Mouse (Mus musculus) right cerebral cortex, adult 2 months (tissue): Measurements from ENCODE around the gene Cpeb4.
A peak's percentile ranks its signal among the peaks of the same experiment; 100 is the strongest.

Experiments
- DNase-seq, 2 experiments: peaks; one replicate each; pipeline ENCODE4 v3.0.0; 2021 to 2022; ENCODE audit warnings: low spot score in 2 of 2

Gene Cpeb4

DNA sequence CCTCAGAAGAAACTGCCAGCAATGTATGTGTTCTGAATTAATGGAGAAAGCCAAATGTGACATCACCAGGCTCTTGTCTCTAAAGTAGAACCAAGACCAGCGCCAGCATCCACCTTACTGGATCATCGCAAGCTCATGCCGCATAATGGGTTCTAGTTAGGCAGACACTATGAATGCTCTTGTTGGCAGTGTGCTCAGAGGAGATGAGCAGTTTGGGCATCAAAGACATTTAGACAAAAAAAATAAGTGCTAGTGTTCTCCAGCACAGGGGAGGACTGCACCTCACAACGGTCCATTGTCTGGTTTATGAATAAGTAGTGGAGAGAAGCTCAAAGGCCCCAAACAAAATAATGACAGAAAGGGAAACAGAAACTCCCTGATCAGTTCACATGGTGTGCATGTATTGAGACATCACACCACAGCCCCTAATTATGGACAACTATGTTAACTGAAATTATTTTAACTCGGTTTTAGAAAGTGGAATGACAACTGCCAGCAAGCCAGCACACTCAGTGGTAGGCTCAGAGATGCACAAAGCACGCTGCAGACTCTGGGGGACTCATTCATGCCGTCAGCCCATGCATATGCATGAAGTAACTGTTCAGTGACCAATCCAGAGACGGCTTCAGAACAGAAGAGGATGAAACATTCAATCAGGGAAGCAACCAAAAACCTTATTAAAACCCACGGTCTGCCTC is 25.1 kb upstream of the Cpeb4 start:
- DNase-seq, result no peak

GRCm38 (mm10) chr11:31847469-31847805 is 24.6 kb upstream of the Cpeb4 start:
- no peak for DNase-seq

- no peak for DNase-seq
Measured at GRCm38 (mm10) chr11:31848725-31849124, 23.3 kb upstream of the Cpeb4 start.

GRCm38 (mm10) chr11:31850156-31850775 is 21.7 kb upstream of the Cpeb4 start:
- DNase-seq, result no peak

- no peak for DNase-seq
Measured at GRCm38 (mm10) chr11:31850995-31851394, 21.0 kb upstream of the Cpeb4 start.

- no peak for DNase-seq
Measured at GRCm38 (mm10) chr11:31851702-31852560, 20.1 kb upstream of the Cpeb4 start.

- DNase-seq, result peak; percentile 48 to 53
Measured at GRCm38 (mm10) chr11:31854955-31855354, 17.1 kb upstream of the Cpeb4 start.

DNA sequence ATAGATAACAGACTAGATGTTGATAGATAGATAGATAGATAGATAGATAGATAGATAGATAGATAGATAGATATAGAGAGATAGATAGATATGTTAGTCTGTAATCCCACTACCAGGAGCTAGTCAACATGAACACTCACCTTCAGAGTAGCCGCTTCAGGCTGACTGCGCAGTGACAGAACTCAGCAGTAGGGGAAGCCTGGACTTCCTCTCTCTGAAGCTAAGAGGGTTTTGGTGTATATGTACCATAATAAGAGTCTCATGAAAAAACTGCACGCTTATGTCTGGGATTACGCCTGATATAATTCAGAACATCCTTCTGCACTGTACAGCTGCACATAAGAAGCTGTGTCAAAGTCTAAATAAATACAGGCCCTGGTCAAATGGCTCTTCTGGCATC is 14.5 kb upstream of the Cpeb4 start:
- DNase-seq, result no peak

GRCm38 (mm10) chr11:31861149-31861890 is 10.7 kb upstream of the Cpeb4 start:
- no peak for DNase-seq

- no peak for DNase-seq
Measured at GRCm38 (mm10) chr11:31867976-31868375, 4.0 kb upstream of the Cpeb4 start.

GRCm38 (mm10) chr11:31870285-31871010 is 1.6 kb upstream of the Cpeb4 start:
- peak; percentile 97 to 99 for DNase-seq

- DNase-seq, result peak in 1 of 2 experiments; percentile 49
Measured at GRCm38 (mm10) chr11:31871135-31871541, 873 bp upstream of the Cpeb4 start.

DNA sequence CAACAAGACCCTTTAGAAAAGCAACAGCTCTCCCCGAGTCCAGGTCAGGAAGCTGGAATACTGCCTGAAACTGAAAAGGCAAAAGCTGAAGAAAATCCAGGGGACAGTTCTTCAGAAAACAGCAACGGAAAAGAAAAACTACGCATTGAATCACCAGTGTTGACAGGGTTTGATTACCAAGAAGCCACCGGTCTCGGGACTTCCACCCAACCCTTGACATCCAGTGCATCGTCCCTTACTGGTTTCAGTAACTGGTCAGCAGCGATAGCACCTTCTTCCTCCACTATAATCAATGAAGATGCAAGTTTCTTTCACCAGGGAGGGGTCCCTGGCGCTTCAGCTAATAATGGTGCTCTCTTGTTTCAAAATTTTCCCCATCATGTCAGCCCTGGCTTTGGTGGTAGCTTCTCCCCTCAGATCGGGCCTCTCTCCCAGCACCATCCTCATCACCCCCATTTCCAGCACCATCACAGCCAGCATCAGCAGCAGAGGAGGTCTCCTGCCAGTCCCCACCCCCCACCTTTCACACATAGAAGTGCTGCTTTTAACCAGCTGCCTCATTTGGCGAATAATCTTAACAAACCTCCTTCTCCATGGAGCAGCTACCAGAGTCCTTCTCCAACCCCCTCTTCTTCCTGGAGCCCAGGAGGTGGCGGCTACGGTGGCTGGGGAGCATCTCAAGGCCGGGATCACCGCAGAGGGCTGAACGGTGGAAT is 693 bp downstream of the Cpeb4 start:
- DNase-seq, result peak; percentile 56

DNA sequence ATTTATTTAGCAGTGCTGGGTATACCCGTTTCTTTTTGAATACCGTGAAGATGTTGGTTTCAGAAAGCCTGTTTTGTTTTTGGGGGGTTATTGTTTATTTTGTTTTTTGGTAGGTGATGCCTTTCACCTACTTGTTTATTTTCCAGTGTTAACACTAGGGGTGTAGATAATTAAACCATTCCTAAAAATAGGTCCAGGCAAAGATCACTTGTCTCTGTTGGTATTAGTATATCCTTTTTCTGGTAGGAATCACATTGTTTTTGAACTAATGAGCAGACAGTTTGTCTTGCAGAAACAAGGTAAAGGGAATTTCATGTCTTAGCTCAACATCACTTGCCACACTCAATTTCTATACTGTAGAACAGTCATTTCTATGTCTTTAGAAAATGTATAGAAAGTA is 2.1 kb downstream of the Cpeb4 start:
- DNase-seq, result no peak

- no peak for DNase-seq
Measured at GRCm38 (mm10) chr11:31883671-31884070, 11.7 kb downstream of the Cpeb4 start.

DNA sequence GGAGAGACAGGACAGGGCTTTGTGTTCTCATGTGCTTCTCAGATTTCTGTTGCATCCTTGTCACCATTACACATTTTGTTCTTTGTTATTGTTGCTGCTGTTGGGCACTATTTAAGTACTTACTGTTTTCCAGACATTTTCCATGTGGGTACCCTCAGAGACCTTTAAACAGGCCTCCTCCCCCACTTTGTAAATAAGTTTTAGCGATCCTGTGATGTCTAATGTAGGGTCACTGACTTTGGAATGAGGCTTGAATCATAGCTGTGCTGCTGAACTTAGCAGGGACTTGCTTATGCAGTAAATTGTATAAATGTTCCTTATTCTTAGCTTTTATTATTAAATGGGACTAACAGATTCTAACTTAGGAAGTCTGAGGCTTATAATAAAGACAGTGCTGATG is 13.8 kb downstream of the Cpeb4 start:
- no peak for DNase-seq

GRCm38 (mm10) chr11:31888229-31888628 is 16.2 kb downstream of the Cpeb4 start:
- no peak for DNase-seq

- no peak for DNase-seq
Measured at GRCm38 (mm10) chr11:31892152-31892551, 20.1 kb downstream of the Cpeb4 start.

DNA sequence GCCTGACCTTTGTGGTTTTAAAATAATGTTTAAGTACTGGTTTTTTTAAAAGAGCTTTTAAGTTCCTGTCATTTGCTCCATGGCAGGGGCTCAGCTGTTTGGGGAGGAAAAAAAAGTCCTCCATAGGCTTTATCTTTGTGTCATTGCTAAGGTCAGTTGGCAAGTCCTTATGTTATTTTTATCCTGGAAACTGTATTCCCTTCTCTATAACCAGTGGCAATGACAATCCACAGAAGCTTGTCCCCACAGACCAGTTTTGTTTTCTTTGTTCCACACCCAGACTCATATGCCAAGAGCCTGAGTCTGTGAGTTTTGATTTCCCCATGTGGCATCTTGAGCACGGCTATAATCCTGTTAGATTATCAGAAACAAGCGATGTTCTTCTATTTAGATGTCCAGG is 21.6 kb downstream of the Cpeb4 start:
- DNase-seq, result no peak

GRCm38 (mm10) chr11:31896065-31896792 is 24.2 kb downstream of the Cpeb4 start:
- DNase-seq, result no peak
